Mouse (Mus musculus) right cerebral cortex, adult 2 months (tissue): ENCODE results near the gene Tpm1.
A peak's percentile ranks its signal among the peaks of the same experiment; 100 is the strongest.

Source experiments
- DNase-seq, 2 experiments: peaks; one replicate each; pipeline ENCODE4 v3.0.0; 2021 to 2022; ENCODE audit warnings: low spot score in 2 of 2

Tpm1 gene

GRCm38 (mm10) chr9:67049086-67049824 is at the start of gene Tpm1:
TSS of gene Tpm1 (minus strand) at chr9:67049406.
- DNase-seq: peak; percentile 59 to 61

- DNase-seq: no peak
Measured at GRCm38 (mm10) chr9:67094371-67094770, 45.2 kb upstream of the Tpm1 start.

GRCm38 (mm10) chr9:67092210-67092609 is 43.0 kb upstream of the Tpm1 start:
- no peak for DNase-seq

GRCm38 (mm10) chr9:67091598-67091997 is 42.4 kb upstream of the Tpm1 start:
- no peak for DNase-seq

GRCm38 (mm10) chr9:67091151-67091550 is 41.9 kb upstream of the Tpm1 start:
- DNase-seq: no peak

GRCm38 (mm10) chr9:67090633-67091045 is 41.4 kb upstream of the Tpm1 start:
- no peak for DNase-seq

GRCm38 (mm10) chr9:67089167-67089566 is 40.0 kb upstream of the Tpm1 start:
- DNase-seq: no peak

- DNase-seq: no peak
Measured at GRCm38 (mm10) chr9:67083801-67084200, 34.6 kb upstream of the Tpm1 start.

GRCm38 (mm10) chr9:67081688-67082087 is 32.5 kb upstream of the Tpm1 start:
- DNase-seq: no peak

GRCm38 (mm10) chr9:67077658-67078319 is 28.6 kb upstream of the Tpm1 start:
- no peak for DNase-seq

GRCm38 (mm10) chr9:67077266-67077657 is 28.1 kb upstream of the Tpm1 start:
- DNase-seq: no peak

GRCm38 (mm10) chr9:67072182-67072581 is 23.0 kb upstream of the Tpm1 start:
- no peak for DNase-seq

- no peak for DNase-seq
Measured at GRCm38 (mm10) chr9:67071596-67071995, 22.4 kb upstream of the Tpm1 start.

- DNase-seq: no peak
Measured at GRCm38 (mm10) chr9:67071103-67071502, 21.9 kb upstream of the Tpm1 start.

- no peak for DNase-seq
Measured at GRCm38 (mm10) chr9:67066616-67067015, 17.4 kb upstream of the Tpm1 start.

GRCm38 (mm10) chr9:67059714-67060113 is 10.5 kb upstream of the Tpm1 start:
- DNase-seq: no peak

GRCm38 (mm10) chr9:67058366-67058765 is 9.2 kb upstream of the Tpm1 start:
- peak in 1 of 2 experiments; percentile 22 for DNase-seq

- DNase-seq: no peak
Measured at GRCm38 (mm10) chr9:67050736-67051337, 1.6 kb upstream of the Tpm1 start.

- DNase-seq: no peak
Measured at GRCm38 (mm10) chr9:67049836-67050235, 630 bp upstream of the Tpm1 start.

- DNase-seq: no peak
Measured at GRCm38 (mm10) chr9:67048483-67049085, 622 bp downstream of the Tpm1 start.

- no peak for DNase-seq
Measured at GRCm38 (mm10) chr9:67047606-67048482, 1.4 kb downstream of the Tpm1 start.
